Mouse (Mus musculus): ENCODE data around the gene Htr1f. TPM values are rescaled to one million over a fixed set of nuclear protein-coding genes. Genes with fewer than 3 reads are reported as not detected.

Gene Htr1f
- polyA plus RNA-seq, 1 experiment from 2014 or later: 0.28 TPM

GRCm38 (mm10) chr16:64934793-64935192, 170.9 kb downstream of the Htr1f start:
- Histone ChIP-seq H3K27me3 (replicated peaks) (no peaks in the 10 kb centered on the region), H3K9ac (no peak overlapping the region), H3K36me3 (no peaks in the 10 kb centered on the region), H3K4me1 (no peaks in the 10 kb centered on the region), H3K9me3 (no peaks in the 10 kb centered on the region), H3K4me2 (replicated peaks) (no peak overlapping the region), H3K4me3 (no peak overlapping the region), H3K27ac (no peak overlapping the region)
- no peak for ATAC-seq (ENCODE audit: low FRiP score, low read depth)
- WGBS: 85% methylated on average over 1 of the region's 1 CpGs

DNA sequence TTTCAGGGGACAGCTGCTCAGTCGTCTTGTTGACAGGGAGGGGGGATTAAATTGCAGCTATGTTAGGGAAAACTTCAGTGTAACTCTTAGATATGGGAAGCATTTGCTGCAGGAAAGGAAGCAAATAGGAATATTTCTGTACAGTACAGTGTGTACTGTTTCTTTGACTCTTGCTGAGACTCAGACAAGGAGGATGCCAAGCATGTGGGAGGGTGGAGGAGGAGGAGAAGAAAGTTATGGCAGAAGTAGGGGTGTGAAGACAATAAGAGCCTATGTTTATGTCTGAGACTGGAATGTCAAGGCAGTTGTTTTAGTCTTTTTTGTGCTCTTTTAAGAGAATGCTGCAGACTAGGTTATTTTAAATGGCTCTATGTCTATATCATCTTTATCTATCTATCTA, 171.6 kb downstream of the Htr1f start:
- whole genome bisulfite sequencing: 72% methylated on average over 1 of the region's 1 CpGs
- no peak overlapping the region for H3K9ac ChIP-seq

GRCm38 (mm10) chr16:64923500-64923899, 182.2 kb downstream of the Htr1f start:
- H3K4me2 ChIP-seq (replicated peaks): no peak overlapping the region
- no peaks in the 10 kb centered on the region for H3K36me3 ChIP-seq
- no peak for ATAC-seq (ENCODE audit: low FRiP score, low read depth)
- H3K4me3 ChIP-seq: no peak overlapping the region
- no peaks in the 10 kb centered on the region for H3K4me1 ChIP-seq
- H3K27ac ChIP-seq: no peak overlapping the region
- no peaks in the 10 kb centered on the region for H3K27me3 ChIP-seq (replicated peaks)
- H3K9ac ChIP-seq: no peak overlapping the region
- 64% methylated on average over 9 of the region's 9 CpGs for WGBS
- no peaks in the 10 kb centered on the region for H3K9me3 ChIP-seq

More for the DNA sequence above, 171.6 kb downstream of the Htr1f start:
- Histone ChIP-seq H3K36me3 (no peaks in the 10 kb centered on the region), H3K4me2 (replicated peaks) (no peak overlapping the region), H3K27me3 (replicated peaks) (no peaks in the 10 kb centered on the region), H3K4me3 (no peak overlapping the region), H3K27ac (no peak overlapping the region), H3K4me1 (no peaks in the 10 kb centered on the region), H3K9me3 (no peaks in the 10 kb centered on the region)
- ATAC-seq (ENCODE audit: low FRiP score, low read depth): no peak

- Histone ChIP-seq H3K27ac (no peak overlapping the region), H3K9me3 (no peaks in the 10 kb centered on the region), H3K4me3 (no peak overlapping the region), H3K9ac (no peak overlapping the region), H3K27me3 (replicated peaks) (no peaks in the 10 kb centered on the region), H3K36me3 (no peaks in the 10 kb centered on the region), H3K4me2 (replicated peaks) (no peak overlapping the region), H3K4me1 (no peaks in the 10 kb centered on the region)
- no peak for ATAC-seq (ENCODE audit: low FRiP score, low read depth)
- 80% methylated on average over 10 of the region's 10 CpGs for WGBS
Observed at GRCm38 (mm10) chr16:64908747-64909146, 196.9 kb downstream of the Htr1f start.

GRCm38 (mm10) chr16:64907112-64907511, 198.5 kb downstream of the Htr1f start:
- 55% methylated on average over 3 of the region's 3 CpGs for WGBS
- ATAC-seq (ENCODE audit: low FRiP score, low read depth): no peak
- H3K9me3 ChIP-seq: no peaks in the 10 kb centered on the region
- no peak overlapping the region for H3K27ac ChIP-seq
- no peak overlapping the region for H3K4me2 ChIP-seq (replicated peaks)
- no peak overlapping the region for H3K9ac ChIP-seq
- H3K4me3 ChIP-seq: no peak overlapping the region
- H3K36me3 ChIP-seq: no peaks in the 10 kb centered on the region
- H3K4me1 ChIP-seq: no peaks in the 10 kb centered on the region
- no peaks in the 10 kb centered on the region for H3K27me3 ChIP-seq (replicated peaks)

DNA sequence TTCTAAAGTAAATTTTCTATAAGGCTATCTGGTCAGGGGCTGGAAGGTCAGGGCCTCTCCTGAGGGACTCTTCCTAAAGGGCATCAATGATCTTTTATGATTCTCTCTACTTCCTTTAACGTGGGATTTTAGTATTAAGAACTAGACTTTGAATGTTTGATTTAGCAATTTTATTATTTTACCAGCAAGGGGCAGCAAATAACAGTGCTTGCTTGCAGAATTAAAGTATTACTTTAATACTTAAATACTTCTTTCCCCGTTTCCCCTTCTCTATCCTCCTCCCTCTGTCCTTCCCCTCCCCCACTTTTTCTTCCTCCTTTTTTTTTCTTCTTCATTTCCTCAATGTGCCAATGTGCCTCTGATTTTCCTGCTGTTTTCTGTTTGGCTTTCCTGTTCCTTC, 202.3 kb downstream of the Htr1f start:
- no peaks in the 10 kb centered on the region for H3K36me3 ChIP-seq
- no peak overlapping the region for H3K4me2 ChIP-seq (replicated peaks)
- no peak overlapping the region for H3K27ac ChIP-seq
- no peaks in the 10 kb centered on the region for H3K4me1 ChIP-seq
- 62% methylated on average over 2 of the region's 2 CpGs for WGBS
- no peaks in the 10 kb centered on the region for H3K27me3 ChIP-seq (replicated peaks)
- no peak overlapping the region for H3K4me3 ChIP-seq
- H3K9me3 ChIP-seq: no peaks in the 10 kb centered on the region
- no peak for ATAC-seq (ENCODE audit: low FRiP score, low read depth)
- no peak overlapping the region for H3K9ac ChIP-seq

GRCm38 (mm10) chr16:64899084-64899483, 206.6 kb downstream of the Htr1f start:
- H3K9me3 ChIP-seq: no peaks in the 10 kb centered on the region
- no peak for ATAC-seq (ENCODE audit: low FRiP score, low read depth)
- no peak overlapping the region for H3K4me3 ChIP-seq
- H3K27ac ChIP-seq: no peak overlapping the region
- no peaks in the 10 kb centered on the region for H3K4me1 ChIP-seq
- H3K4me2 ChIP-seq (replicated peaks): no peak overlapping the region
- H3K27me3 ChIP-seq (replicated peaks): no peaks in the 10 kb centered on the region
- WGBS: 73% methylated on average over 2 of the region's 2 CpGs
- H3K36me3 ChIP-seq: no peaks in the 10 kb centered on the region
- no peak overlapping the region for H3K9ac ChIP-seq

DNA sequence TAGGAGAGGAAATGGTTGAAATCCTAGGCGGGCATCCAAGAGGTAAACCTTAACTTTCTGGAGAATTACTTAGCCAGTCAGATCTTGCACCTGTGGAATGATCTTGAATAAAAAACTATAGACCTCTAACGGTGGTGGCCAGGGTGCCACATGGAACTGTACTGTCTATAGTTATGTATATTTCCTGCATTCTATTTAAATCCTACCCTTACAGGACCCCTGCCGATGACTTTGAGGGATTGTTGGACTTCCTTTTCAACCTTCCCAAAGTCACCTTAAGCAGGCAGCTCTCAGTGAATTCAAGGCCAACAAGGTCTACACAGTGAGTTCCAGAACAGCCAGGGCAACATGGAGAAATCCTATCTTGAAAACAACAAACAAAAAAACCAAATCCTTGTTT, 216.2 kb downstream of the Htr1f start:
- Histone ChIP-seq H3K4me1 (peaks cover 3% of the 10 kb centered on the region; the same call in 1 of the 2 replicates), H3K27ac (no peak overlapping the region), H3K4me2 (replicated peaks) (no peak overlapping the region), H3K36me3 (no peaks in the 10 kb centered on the region), H3K4me3 (no peak overlapping the region), H3K9me3 (no peaks in the 10 kb centered on the region), H3K27me3 (replicated peaks) (no peaks in the 10 kb centered on the region), H3K9ac (no peak overlapping the region)
- WGBS: 89% methylated on average over 3 of the region's 3 CpGs
- no peak for ATAC-seq (ENCODE audit: low FRiP score, low read depth)

DNA sequence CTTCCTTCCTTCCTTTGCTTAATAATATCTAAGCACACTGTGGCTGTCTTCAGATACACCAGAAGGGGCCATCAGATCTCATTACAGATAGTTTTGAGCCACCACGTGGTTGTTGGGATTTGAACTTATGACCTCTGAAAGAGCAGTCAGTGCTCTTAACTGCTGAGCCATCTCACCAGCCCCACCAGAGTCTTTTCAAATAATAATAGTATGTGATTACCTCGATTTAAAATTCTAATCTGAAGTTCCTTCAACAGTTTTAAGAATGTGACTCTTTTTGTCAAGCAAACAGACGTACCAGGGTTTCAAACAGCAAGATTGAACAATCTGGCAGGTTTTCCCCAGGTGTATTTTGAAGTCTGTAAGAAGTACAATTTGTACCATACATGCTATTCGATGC, 220.1 kb downstream of the Htr1f start:
- no peak overlapping the region for H3K27ac ChIP-seq
- no peaks in the 10 kb centered on the region for H3K36me3 ChIP-seq
- no peaks in the 10 kb centered on the region for H3K27me3 ChIP-seq (replicated peaks)
- no peak for ATAC-seq (ENCODE audit: low FRiP score, low read depth)
- no peak overlapping the region for H3K9ac ChIP-seq
- no peak overlapping the region for H3K4me2 ChIP-seq (replicated peaks)
- WGBS: 39% methylated on average over 4 of the region's 4 CpGs
- no peaks in the 10 kb centered on the region for H3K9me3 ChIP-seq
- no peak overlapping the region for H3K4me3 ChIP-seq
- peaks cover 3% of the 10 kb centered on the region; the same call in 1 of the 2 replicates for H3K4me1 ChIP-seq

GRCm38 (mm10) chr16:64885142-64885541, 220.5 kb downstream of the Htr1f start:
- WGBS: 26% methylated on average over 3 of the region's 3 CpGs
- H3K4me1 ChIP-seq: peaks cover 3% of the 10 kb centered on the region; the same call in 1 of the 2 replicates
- no peak overlapping the region for H3K9ac ChIP-seq
- H3K4me3 ChIP-seq: no peak overlapping the region
- no peak for ATAC-seq (ENCODE audit: low FRiP score, low read depth)
- no peaks in the 10 kb centered on the region for H3K36me3 ChIP-seq
- no peaks in the 10 kb centered on the region for H3K27me3 ChIP-seq (replicated peaks)
- H3K9me3 ChIP-seq: no peaks in the 10 kb centered on the region
- no peak overlapping the region for H3K4me2 ChIP-seq (replicated peaks)
- H3K27ac ChIP-seq: no peak overlapping the region

GRCm38 (mm10) chr16:64884420-64884838, 221.2 kb downstream of the Htr1f start:
- no peak overlapping the region for H3K9ac ChIP-seq
- no peaks in the 10 kb centered on the region for H3K36me3 ChIP-seq
- 35% methylated on average over 3 of the region's 3 CpGs for WGBS
- H3K4me3 ChIP-seq: no peak overlapping the region
- H3K9me3 ChIP-seq: no peaks in the 10 kb centered on the region
- H3K27ac ChIP-seq: no peak overlapping the region
- ATAC-seq (ENCODE audit: low FRiP score, low read depth): no peak
- H3K27me3 ChIP-seq (replicated peaks): no peaks in the 10 kb centered on the region
- peaks cover 3% of the 10 kb centered on the region; the same call in 1 of the 2 replicates for H3K4me1 ChIP-seq
- H3K4me2 ChIP-seq (replicated peaks): no peak overlapping the region

- Histone ChIP-seq H3K9me3 (no peaks in the 10 kb centered on the region), H3K9ac (no peak overlapping the region), H3K27ac (no peak overlapping the region), H3K36me3 (no peaks in the 10 kb centered on the region), H3K4me3 (no peak overlapping the region), H3K4me2 (replicated peaks) (no peak overlapping the region), H3K4me1 (peaks cover 3% of the 10 kb centered on the region; the same call in 1 of the 2 replicates), H3K27me3 (replicated peaks) (no peaks in the 10 kb centered on the region)
- no peak for ATAC-seq (ENCODE audit: low FRiP score, low read depth)
- WGBS: 68% methylated on average over 5 of the region's 5 CpGs
Observed at GRCm38 (mm10) chr16:64883896-64884295, 221.8 kb downstream of the Htr1f start.

DNA sequence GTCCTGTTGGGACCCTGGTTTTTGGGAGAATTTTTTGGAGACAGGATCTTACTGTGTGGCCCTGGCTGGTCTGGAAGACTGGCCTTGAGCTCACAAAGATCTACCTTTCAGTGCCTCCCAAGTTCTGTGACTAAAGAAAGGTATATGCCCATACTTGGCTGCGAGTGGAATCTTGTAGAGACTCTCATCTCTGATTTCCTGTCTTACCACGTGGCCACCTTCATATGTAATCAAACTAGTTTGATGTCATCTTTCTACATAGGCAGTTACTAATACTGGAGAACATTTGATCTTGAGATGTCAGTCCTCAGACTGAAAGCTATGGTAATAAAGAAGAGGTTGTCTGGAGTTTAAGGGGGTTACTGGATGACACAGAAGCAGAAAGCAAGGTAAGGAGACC, 224.2 kb downstream of the Htr1f start:
- H3K27ac ChIP-seq: no peak overlapping the region
- 77% methylated on average over 2 of the region's 2 CpGs for WGBS
- ATAC-seq (ENCODE audit: low FRiP score, low read depth): no peak
- H3K4me3 ChIP-seq: no peak overlapping the region
- no peaks in the 10 kb centered on the region for H3K9me3 ChIP-seq
- H3K4me2 ChIP-seq (replicated peaks): no peak overlapping the region
- peaks cover 3% of the 10 kb centered on the region; the same call in 1 of the 2 replicates for H3K4me1 ChIP-seq
- no peaks in the 10 kb centered on the region for H3K27me3 ChIP-seq (replicated peaks)
- no peak overlapping the region for H3K9ac ChIP-seq
- no peaks in the 10 kb centered on the region for H3K36me3 ChIP-seq

Data from neural tube, embryonic 12.5 days (tissue).